Mouse (Mus musculus) lung, postnatal 0 days (tissue): ENCODE measurements around the gene Wnt11.

Experiments
- CTCF ChIP-seq: IDR thresholded peaks from 2 replicates; pipeline ENCODE4 v1.5.1; 2016; ENCODE audit warnings: antibody characterized with exemption, mild to moderate bottlenecking
- EP300 ChIP-seq: IDR thresholded peaks from 2 replicates; pipeline ENCODE4 v1.6.1; 2016; ENCODE audit warnings: antibody characterized with exemption, mild to moderate bottlenecking, control low read depth

- TF ChIP-seq CTCF (no peak), EP300 (no peak)
Measured at GRCm38 (mm10) chr7:98795637-98796036, 39.3 kb upstream of the Wnt11 start.
